Mouse (Mus musculus): Measurements from ENCODE around the gene Kif21b.

Gene Kif21b

DNA sequence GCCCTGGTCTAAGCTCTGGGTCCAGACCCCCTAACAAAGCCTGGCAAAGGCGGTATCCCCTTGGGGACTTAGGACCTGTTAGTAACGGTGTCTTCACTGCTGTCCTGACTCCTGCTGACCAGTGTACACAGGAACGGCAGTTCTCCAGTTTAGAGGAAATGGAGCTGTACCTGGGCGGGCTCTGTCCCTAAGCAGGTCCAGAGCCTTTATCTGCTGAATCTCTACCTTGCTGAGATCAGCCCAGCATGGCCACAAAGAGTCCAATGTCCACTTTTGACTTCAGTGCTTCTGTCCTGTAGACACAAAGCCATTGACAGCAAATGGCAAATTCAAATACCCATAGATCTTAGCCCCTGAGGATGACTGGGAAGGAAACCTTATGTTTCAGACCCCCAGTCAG is 25.8 kb downstream of the Kif21b start:
- no peak for DNase-seq (ENCODE audit: low read depth, low spot score)

DNA sequence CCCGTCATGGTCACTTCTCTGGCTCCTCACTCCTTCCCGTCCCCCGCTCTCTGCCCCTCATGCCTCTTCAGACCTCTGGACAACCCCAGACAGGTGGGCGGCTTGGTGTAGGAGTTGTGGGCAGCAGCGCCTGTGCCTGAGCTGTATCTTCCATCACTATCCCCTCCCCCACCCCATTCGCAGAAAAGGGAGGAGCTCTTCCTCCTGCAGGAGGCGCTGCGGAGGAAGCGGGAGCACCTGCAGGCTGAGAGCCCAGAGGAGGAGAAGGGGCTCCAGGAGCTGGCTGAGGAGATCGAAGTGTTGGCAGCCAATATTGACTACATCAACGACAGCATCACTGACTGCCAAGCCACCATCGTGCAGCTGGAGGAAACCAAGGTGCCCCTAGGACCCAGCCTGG is 28.6 kb downstream of the Kif21b start:
- no peak for DNase-seq (ENCODE audit: low read depth, low spot score)

DNA sequence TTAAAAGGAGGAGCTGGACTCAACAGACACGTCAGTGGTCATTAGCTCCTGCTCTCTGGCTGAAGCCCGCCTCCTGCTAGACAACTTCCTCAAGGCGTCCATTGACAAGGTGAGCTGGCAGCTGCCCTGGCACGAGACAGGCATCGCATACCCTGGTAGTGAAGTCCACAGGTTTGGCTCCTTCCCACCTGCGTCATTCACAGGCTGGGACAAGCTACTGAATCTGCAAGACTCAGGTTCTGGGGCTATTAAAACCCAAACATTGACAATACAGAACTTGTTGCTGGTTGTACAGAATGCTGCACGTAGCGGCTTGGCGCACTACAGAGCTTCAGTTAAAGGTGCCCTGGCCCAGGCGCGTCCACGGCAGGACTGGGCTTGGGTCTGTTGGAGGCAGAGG is 29.1 kb downstream of the Kif21b start:
- DNase-seq (ENCODE audit: low read depth, low spot score): no peak

DNA sequence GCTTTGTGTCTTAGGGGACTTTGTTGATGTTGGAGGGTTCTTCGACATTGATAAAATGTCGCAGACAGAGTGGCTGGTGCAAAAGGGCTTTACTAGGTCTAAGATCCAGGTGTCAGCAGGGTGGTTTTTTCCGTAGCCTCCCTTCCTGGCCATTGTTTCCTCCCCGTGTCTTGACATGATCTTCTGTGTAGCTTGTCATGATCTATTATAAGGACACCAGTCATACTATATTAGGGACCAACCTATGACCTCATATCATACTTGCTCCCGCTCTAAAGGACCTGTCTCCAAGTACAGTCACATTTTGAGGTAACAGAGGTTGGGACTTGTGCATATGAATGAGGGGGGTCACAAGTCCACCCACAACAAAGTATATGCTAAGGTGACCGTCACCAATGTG is 29.7 kb downstream of the Kif21b start:
- no peak for DNase-seq (ENCODE audit: low read depth, low spot score)

DNA sequence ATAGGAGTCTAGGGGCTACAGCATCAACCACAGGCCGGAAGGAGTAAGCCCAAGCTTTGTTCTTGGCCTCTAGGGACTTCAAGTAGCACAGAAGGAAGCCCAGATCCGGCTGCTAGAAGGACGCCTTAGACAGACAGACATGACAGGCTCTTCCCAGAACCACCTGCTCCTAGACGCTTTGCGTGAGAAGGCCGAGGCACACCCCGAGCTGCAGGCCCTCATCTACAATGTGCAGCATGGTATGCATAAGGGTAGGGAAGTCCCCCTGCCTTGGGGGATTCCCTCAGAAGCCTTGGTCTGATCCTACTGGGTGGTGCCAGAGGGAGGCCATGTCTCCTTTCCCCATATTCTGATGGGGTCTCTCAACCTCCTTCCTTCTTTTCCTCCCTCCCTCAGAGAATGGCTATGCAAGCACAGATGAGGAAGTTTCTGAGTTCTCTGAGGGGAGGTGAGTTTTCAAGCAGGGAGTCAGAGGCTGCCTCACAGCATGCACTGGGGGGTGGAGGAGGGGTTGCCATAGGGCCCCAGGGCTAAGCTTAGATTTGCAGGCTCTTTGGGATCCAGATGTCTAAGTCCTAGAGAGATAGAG is 30.2 kb downstream of the Kif21b start:
- no peak for DNase-seq (ENCODE audit: low read depth, low spot score)

DNA sequence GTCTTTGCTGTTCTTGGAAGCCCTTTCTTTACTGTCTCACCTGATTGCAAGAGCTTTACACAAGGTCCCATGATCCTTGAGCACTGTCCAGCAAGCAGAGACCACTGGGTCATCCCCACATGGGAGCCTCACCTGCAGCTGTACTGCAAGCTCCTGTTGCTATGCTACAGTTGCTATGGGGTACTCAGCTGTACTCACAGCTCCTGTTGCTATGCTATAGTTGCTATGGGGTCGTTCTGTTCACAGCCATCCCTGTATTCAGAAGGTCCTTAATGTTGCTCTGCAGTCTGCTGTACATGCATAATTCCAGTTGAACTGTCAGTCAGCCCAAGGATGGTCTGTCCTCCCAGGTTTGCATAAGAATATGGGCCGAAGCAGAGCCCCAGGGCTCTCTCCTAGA is 34.2 kb downstream of the Kif21b start:
- DNase-seq (ENCODE audit: low read depth, low spot score): no peak

DNA sequence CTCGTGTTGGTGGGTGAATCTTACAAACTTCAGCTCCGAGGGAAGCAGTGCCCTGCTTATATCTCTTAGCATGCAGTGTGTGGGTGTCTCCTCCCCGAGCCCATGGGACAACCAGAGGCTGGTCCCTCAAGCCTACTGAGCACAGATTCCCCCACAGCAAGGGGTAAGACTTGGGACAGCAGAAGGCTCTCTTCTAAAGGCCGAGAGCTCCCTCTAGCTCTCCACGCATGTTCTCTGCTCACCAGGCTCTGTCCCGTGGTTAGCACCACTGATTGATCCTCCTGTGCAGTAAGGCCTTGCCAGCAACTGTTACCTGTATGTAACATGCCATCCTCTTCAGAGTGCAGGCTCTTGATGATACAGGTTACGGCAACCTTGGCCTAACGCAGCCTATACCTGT is 36.5 kb downstream of the Kif21b start:
- DNase-seq (ENCODE audit: low read depth, low spot score): peak; percentile 66

DNA sequence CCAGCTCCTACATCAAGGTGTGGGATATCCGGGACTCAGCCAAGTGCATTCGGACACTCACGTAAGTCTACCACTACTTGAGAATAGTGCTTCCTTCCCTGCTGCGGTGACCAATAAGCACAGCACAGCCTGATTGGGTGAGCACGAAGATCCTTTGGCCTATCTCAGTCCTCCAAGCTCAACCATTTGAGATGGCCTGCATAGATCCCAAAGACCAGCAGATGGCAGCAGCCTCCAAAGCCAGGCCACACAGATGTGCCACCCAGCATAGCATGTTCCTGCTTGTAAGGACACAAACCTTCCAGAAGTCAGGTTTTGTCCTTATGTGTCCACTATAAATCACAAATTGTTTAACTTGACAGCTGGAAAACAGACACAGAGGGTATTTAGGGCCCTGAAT is 38.9 kb downstream of the Kif21b start:
- peak; percentile 90 for DNase-seq (ENCODE audit: low read depth, low spot score)

DNA sequence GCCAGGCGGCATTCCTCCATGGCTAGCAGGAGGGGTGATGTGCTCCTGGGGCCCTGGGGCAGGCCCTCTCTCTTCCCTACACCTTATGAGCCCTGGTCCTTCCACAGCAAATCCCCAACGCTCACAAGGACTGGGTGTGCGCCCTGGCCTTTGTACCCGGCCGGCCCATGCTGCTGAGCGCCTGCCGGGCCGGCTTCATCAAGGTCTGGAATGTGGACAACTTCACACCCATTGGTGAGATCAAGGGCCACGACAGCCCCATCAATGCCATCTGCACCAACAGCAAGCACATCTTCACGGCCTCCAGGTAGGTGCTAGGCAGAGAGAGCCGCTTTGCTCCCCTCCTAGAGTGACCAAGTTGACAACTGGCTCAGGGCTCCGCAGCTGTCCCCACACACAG is 41.5 kb downstream of the Kif21b start:
- no peak for DNase-seq (ENCODE audit: low read depth, low spot score)

DNA sequence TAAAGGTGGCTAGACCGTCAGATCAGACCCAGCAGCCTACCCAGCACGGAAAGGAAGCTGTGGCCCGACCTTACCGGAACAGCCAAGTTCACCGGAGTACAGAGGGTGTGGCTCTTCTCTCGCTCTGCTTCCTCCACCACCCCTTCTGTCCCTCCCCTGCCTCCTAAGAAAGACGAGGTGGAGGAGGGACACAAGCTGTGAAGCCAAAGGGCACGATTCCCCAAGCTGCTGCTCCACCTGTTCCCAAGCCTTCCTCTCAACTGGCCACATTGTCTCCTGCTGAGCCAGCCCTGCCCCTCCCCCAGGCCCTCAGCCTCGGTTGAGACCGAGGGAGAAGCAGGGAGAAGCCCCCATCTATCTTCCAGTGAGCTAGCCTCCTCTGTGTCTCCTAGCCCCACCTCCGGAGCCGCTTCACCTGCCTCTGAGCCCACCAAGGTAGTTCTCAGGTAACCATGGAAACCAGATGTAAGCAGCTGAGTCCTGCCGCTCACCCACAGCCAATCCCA is 43.0 kb downstream of the Kif21b start:
- DNase-seq (ENCODE audit: low read depth, low spot score): no peak

DNA sequence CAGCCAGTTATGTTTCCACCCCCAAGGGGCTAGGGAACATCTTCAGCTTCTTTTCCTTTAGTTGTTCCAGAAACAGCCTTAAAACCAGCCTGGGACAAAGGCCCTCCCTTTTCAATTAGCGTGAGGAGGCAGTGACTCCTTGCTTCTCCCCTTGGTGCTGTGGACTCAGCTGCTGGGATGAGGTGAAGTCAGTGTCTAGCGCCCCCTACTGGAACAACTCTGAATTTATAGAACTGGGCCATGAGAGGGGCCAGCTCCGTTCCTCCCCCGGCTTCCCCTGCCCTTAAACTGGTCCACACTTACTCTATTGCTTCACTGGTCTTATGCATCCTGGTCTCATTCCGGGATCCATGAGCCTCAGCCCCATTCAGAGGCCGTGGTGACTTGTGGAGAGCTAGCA is 44.0 kb downstream of the Kif21b start:
- DNase-seq (ENCODE audit: low read depth, low spot score): peak; percentile 63

DNA sequence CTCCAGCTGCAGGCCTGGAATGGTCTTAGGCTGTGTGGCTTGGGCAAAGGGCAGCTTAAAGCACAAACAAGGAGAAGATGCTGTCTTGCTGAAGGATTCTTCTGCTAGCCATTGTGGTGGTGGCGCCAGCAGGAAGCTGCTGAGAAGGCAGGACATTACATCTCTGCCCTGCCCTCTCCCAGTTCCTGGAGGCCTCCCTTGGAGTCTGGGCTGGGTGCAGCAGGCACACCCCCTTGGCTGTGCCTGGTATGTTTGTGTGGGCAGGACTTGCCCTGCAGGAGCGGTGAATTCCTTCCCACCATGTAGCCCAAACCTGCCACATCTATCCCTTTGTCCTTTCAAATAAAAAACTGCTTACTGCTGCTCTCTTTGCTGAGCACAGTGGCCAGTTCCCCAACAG is 45.9 kb downstream of the Kif21b start:
- peak; percentile 10 for DNase-seq (ENCODE audit: low read depth, low spot score)

DNA sequence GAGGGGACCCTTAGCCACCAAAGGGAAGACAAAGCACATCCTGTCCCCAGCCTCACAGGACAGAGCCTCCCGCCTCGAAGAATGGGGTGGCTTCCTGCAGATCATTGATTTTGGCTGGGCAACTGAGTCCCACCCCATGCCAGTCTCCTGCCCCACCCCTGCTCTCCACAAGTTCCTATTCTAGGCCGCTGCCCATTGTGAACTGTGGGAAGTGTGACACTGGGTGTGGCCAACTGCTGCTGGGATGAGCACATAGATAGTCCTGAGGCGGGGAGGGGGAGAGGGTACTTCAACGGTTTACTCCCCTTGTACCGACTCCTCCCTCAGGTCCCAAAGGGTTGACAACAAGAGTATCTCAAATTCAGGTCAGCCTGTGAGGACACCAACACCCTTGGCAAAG is 47.6 kb downstream of the Kif21b start:
- no peak for DNase-seq (ENCODE audit: low read depth, low spot score)

DNA sequence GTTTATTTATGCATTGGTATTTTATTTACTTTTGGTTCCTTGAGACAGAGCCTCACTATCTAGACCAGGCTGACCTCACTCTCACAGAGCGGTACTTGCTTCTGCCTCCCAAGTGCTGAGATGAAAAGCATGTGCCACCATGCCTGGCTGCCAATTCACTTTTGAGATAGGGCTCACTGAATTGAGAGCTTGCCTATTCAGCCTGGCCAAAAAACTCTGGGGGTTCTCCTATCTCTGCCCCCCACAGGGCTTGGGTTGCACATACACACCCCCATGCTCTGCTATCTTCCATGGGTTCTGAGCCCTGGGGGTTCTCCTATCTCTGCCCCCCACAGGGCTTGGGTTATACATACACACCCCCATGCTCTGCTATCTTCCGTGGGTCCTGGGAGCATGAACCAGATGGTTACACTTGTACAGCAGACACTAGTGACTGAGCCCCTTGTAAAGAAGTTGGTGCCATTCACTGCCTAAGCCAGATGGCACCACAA is 48.4 kb downstream of the Kif21b start:
- no peak for DNase-seq (ENCODE audit: low read depth, low spot score)

DNA sequence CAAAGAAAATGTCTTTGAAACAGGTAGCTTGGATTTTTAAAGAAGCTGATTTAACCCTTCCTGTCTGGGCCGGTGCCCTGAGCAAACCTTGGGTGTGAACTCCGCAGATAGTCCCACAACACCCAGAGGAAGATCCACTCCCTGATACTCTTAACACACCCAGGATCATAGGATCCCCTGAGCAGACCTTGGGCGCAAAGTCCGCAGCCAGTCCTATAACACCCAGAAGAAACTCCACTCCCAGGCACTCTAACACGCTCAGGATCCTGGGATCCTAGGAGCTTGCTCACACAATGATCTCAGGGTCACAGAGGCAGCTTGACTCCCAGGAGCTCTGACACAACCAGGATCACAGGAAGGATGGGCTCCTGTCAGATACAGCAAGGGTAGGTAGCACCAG is 58.8 kb downstream of the Kif21b start:
- DNase-seq (ENCODE audit: low read depth, low spot score): no peak

DNA sequence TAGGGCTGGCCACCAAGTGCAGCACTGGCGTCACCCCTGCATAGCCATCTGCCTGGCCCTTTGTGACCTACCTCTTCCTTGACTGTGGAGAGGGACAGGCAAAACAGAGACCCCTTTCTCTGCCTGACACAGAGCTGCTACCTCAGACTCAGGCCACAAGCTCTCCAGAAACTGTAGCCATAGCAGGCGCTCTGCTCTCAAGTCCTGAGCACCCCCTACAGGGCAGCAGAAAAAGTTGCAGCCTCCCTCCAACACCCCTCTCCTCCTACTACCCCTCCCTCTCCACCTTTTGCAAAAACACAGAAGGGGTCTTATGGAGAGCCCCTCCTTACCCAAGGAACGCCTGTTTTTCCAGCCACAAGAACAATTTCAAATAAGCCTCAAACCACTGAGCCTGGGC is 81.6 kb downstream of the Kif21b start, which contains the start of gene Mroh3:
Mroh3 (minus strand) TSS at position 26 of the 400 bp plus-strand sequence.
- peak; percentile 42 for DNase-seq (ENCODE audit: low read depth, low spot score)

DNA sequence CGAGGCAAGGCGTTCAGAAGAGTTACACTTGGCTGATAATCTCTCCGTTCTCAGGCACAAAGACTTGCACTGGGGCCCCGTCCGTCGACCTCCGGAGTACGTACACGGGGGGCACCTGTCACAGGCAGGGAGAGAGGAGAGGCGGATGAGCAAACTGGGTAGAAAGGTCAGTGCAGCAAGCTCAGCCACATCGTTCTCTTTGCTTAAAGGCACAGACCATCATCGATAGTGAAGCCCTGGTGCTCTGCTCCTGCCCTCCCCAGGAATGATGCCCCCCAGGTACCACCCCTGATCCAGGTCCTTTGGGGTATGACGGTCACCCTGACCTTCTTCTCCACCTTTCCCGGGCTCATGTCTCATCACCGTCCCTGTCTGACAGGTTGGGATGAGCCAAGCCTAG is 83.1 kb downstream of the Kif21b start:
- no peak for DNase-seq (ENCODE audit: low read depth, low spot score)

DNA sequence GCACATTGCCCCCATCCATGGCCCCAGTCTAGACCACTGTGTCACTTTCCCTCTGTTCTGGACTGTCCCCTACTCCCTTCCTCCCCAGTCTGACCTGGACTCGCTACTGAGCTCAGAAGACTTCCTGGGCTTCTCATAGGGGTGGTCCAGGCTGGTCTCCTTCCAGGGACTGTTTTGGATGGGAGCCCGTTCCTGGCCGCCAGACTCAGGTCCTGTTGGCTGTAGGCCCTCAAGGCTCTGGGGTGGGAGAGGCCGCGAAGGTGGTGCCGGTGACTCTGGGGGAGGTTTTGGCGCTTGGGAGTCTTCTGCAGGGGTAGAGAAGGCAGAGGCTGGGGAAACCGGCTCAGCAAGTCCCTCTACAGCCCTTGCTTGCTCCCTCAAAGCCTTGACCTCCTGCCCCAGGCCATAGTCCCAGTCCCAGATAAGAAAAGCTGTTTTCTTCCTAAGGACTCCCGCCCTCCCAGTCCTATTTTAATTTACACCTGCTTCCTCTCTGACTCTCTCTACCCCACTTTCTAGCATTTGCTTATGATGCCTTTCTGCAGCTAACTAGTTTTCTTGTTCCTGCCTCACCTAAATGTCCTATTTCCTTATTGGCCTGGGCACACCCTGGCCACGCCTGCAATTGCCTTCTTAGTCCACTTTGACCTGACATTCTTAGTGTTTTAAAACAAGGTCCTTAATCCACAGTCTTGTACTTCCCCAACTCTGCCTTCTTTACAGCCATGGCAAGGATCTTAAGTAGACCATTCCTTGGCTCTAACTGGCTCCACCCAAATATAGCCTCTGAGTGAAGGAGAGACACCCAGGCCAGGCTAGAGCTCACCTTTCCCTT is 89.1 kb downstream of the Kif21b start:
- DNase-seq (ENCODE audit: low read depth, low spot score): no peak

DNA sequence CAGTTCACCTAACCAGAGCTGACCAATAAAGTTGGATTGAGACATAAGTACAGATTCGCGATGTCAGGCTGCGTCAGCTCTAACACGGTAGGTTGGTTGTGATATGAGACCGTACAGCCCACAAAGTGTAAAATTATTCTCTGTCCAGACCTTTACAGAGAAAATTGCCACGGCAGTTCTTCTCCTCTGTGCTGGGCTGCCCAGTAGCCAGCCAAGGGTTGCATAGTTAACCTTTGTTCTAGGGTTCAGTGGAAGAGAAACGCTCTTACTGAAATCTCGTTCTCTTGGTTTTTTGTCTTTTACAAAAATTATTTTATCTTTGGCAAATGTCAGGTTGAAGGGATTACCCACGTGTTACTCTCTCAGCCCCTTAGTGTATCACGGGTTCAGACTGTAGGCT is 91.2 kb downstream of the Kif21b start:
- DNase-seq (ENCODE audit: low read depth, low spot score): no peak

DNA sequence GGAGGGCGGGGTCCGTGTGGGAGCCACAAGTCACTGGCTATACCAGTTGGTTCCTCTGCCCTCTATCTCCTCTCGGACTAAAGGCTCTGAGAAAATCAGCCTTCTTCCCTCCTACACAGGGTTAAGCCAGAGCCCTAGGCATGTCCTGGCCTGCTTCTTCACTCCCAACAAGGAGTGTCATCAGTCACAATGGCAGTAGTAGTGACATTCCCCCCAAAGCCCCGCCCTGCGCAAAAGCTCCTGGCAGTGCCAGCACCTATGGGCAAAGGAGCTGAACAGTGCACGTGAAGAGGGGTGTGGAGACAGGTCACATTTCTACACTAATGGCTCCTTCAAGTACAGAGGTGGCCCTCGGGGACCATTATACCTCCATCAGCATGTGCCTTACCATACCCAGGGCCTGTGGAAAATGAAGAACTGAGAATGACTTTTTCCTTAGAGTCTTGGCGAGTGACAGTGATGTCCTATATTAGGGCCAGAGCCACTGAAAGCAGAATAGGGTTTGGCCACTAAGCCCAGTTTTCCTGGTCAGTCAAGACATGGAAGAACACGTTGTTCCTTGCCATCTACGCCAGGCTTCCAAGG is 92.7 kb downstream of the Kif21b start:
- DNase-seq (ENCODE audit: low read depth, low spot score): no peak

DNA sequence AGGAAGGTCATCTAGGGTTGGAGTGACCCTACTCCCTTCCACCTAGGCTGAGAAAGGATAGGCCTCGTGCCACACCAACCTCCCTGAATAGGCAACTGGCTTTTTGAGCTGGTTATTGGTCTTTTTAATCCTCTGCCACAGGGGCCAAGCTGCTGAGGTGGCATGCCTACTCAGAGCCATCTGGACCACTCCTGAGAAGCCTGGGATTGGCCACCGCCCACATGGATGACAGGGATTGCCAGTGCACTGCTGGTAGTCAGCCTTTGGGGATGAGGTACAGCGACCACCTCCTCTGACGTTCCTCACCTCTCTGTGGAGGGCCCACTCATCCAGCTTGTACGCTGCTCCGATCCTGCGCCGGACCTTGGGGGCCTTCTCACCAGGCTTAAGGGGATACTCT is 94.7 kb downstream of the Kif21b start:
- no peak for DNase-seq (ENCODE audit: low read depth, low spot score)

DNA sequence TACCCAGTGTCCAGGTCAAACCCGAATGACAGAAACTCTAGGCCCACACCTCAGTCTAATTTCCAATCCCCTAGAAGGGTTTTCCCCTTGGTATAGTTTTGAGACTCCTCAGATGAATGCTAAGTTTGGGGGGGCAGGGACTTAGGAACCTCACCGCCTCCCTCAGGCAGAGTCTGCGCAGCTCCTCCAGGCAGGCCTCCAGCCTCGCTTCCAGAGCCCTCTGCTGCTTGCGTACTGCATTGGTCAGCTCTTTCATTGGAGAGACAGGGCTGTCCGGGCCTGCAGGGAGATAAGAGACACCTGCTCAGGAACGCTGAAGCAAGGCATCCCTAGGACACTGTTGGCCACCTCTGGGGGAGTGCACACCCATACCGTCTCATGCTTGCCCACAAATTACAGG is 95.4 kb downstream of the Kif21b start:
- no peak for DNase-seq (ENCODE audit: low read depth, low spot score)
